Mouse (Mus musculus): ENCODE measurements around the gene Gfm2.

Gfm2 gene

DNA sequence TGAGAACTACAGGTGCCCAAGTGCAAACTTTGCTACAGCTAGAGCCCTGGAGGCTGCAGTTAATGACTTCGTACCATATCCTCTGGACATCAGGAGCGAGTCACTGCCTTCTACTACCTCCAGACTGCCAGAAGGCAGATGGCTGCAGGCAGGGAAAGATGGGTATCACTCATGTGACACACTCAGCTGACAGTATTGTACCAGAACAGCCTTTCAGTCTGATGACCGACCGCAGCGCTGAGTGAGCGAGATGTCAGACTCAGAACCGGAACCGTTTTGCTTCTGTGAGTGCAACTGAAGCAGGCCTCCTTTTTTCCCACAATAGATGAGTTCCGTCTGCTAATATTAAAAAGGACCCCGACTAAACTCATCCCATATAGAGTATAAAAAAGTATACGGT is 54.9 kb downstream of the Gfm2 start:
- peak in 1 of 2 experiments; percentile 15 for DNase-seq

DNA sequence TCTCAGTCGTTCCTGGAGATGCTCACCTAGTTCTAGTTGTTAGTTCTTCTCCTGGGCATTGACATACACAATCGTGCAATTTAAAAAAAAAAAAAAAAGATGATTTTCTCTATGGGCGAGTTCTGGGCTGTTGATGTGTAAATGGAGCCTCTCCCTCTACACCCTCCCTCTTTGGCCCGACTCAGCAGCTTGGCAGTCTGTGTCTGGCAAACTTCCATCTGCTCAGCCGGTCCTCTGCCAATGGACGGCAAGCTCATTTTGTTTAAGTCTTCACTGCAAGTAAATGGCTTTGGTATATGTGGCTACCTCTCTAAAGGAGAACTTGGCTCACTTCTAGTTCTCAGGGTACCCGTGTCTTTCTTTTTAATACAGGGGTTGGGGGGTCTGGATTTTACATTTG is 55.7 kb downstream of the Gfm2 start:
- peak; percentile 93 to 94 for DNase-seq

DNA sequence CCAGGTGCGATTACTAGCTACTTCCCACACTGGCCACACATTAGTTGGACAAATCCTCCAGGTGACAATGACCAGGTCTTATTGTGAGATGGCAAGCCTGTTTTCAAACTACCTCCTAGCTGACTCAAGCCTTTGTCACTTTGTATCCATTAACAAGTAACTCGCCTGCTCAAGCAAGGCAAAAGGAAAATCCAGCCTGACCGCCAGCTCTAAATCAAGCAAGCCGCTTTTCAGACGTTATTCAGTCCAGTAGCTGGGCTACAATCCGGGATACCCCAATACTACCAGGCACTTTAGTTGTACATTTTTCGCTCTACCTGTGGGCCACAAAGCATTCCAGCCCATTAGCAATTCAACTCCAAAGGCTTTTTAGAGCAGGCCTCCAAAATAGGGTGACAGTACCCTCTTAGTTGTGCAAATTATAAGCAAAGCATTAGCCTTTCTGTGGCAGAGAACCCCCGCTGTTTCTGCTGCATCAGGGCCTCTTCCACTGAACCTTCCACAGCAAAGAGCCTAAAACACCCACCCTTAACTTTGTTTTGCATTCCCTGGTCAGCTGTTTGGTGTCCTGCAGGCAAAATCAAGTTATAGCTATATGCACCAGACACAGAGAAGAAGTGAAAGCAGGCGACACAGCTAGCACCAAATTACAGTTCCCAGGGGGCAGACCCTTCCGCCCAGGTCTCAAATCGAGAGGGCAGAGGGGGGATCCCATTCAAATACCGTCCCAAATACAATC is 58.6 kb downstream of the Gfm2 start:
- DNase-seq, result no peak

DNA sequence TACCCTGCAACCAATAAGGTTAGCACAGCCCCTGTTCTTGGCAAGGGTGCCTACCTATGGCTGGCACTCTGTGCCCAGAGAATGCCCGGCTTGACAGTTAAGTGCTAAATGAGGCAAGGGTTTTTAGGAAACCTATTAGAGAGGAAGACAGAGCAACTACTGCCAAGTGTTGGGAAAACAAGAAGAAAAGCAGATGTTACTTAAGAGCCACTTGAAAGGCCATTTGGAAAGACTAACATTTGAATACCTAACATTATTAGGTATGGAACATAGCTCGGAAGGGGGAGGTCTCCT is 59.1 kb downstream of the Gfm2 start:
- no peak for DNase-seq

DNA sequence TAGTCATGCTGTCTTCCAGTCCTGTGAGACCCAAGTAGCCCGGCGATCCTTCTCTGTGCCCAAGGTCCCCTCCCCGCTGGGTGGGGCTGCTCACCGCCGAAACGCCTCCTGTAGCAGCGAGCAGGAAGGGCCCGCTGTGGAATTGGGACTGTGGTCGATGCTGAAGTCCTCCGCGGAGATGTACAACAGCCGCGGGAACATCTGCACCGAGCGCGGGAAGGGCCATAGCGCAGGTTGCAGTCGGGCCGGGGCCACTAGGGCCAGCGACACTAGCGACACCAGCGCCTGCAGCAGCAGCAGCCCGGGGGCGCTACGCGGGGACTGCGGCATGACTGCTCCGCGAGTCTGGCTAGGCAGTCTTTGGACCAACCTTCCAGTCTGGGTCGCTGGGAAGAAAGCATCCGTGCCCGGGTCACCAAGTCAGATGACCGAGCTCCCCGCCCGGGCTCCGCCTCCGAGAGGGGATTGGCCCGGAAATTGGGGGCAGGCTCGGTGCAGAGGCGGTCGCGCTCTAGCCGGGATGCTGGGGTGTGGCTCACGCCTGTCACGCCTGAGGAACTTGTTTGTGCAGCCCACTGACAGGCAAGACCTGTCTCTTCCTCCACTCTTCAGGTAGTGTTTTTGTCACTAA is 60.3 kb downstream of the Gfm2 start, which contains the start of gene Hexb:
TSS of gene Hexb (minus strand) at position 426 of the 631 bp plus-strand sequence.
- peak; percentile 83 to 84 for DNase-seq

DNA sequence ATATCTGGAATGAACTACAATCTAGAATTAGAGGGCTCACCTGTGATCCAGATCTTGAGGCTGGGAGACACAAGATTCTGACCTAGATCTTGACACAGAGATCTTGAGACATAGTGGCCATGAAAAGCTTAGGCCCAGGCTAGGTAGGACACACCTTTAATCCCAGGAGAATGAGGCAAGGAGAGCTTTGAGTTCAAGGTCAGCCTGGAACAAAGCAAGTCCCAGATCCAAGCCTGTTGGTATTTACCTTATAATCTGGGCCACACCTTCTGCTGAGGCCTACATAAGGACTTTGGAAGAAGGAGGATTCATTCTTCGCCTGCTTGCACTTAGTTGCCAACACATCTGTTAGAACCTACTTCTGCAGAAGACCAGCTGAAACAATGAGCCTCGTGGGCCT is 61.4 kb downstream of the Gfm2 start:
- no peak for DNase-seq

DNA sequence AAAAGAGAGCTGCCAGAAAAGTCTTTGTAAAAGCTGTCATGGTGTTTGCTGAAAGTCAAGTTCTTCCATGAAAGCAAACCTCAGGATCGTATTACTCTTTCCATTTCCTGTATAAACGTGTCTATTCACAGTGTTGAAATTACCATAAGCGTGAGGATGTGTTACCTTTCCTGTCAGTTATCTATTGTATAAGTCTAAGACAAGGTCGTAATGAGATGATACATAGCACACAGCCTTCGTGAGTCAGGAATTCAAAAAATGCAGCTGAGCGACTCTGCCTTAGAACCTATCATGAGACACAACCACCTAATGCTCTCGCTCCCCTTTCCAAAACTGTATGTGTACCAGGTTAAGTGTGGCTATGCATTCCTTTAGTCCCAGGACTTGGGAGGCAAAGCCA is 63.3 kb downstream of the Gfm2 start:
- no peak for DNase-seq

DNA sequence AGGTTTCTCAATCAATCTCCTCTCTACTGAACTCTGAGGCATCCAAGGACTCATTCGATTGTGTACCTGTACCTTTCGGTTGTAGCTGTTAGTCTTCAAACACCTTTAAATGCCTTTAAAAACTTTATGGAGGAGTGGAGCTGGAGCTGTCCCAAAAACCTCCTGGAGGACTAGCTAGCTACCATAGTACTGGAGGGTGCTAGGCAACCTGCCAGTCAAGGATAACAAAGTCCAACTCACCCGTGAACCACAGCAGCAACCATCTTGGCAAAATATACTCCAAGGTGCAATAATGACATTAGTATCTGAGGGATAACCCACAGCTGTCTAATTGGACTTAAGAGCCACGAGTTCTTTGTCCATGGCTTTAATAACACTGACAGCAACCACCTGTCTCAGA is 64.2 kb downstream of the Gfm2 start:
- DNase-seq, result no peak

DNA sequence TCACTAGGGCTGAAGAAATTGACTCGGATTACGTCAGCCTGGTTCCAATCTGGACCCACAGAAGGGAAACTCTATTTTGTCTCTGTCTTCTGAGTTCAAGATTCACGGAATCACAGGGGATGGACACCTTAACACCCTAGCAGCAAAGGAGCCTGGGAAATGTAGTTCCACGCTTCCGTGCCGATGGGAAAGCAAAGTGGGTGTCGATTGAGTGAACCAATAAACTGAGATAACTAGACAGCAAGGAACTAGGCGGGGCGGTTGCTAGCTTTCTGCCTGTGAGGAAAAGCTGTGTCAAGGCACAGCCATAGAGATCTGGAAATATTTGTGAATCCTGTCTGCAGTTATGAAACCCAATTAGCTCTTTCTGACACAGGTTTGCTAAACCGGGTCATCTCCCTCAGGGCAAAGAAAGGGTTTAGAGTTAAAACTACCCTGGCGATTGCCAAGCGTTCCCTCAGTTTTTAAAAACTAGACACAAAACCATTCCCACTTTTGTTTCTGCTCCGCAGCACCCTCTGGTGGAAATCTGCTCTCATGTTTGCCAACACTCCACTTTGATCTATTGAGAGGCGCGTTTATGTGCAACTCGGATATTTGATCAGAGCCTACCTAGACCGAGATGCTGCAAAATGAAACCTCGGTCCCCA is 67.4 kb downstream of the Gfm2 start:
- peak; percentile 85 for DNase-seq

DNA sequence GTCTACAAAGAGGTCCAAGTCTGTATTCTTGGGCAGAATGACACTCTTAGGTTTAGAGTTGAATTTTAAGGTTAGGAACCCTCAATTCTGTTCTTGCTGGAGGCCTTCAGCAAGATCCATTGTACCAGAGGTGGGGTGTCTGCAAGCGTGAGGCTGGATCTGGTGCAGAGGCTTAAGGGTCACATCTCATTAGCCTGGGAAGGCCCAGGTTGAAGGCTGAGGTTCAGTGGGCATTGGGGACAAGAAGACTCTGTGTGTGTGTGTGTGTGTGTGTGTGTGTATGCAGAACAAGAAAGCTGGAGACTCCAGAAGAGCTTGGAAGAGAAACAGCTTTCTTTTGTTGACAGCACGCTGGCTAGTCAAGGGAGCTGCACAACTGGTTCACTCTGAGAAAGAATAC is 68.3 kb downstream of the Gfm2 start:
- DNase-seq, result no peak

DNA sequence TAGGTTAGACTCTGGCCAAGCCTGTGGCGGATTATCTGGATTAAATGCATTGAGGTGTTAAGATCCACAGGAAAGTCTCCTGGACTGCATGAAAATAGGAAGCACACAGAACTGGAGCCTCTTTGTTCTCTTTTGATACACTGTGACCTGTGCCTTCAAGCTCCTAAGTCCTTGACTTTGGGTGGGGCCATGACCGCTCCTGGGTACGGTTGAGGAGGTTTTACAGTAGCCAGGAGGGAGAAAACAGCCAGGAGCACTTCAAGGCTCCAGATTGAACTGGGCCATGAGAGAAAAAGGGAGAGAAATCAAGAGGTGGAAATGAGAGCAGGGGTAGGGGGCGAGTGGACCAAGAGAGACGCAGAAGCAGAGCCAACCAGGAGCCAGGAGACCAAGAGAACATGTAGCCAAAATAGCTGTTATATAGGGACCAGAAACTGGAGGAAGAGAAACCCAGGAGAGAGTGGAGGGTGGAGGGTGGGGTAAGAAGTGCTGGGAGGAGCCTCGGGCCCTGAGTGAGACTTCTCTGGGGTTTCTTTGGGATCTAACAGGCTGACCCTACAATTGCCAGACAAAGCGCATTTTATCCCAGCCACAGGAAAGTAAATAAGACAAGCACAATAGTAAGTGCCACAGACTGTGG is 69.9 kb downstream of the Gfm2 start:
- no peak for DNase-seq

DNA sequence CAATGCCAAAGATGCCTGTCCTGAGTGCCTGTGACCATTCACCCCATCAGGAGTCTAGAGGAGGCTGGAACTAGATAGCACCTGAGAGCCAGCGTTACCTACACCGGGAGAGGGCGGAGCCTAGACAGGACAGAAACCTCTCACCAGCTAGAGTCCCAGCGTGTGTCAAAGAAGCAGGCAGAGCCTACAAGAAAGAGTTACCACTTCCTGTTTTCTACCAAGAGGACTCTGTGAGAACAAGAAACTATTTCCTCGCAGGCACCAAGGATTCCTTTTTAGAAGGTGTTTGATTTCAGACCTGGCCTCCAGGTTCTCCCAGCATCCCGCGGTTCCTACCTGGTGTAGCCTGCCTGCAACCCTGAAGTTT is 70.4 kb downstream of the Gfm2 start:
- DNase-seq, result no peak

DNA sequence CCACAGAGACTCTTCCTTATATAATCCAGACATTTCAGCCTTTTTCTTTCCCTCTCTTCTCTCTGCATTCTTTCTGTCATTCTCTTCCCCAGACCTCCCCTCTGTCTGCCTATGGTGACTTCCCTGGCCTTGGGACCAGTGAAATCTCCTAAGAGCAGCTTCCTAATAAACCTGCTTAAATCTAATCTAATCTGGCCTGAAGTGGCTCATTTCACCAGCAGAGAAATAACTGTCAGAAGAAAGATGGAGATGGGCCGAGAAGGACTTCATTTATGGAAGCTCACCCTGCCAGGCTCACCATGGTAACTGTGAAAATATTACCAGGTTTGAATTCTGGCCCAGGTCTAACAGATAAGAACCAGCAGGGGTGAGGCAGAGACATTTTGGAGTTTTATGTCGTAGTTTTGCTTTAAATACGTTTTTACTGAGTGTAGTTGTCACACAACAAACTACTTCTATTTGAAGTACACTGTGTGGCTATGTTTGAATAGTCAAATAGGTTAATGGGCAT is 70.8 kb downstream of the Gfm2 start:
- no peak for DNase-seq

DNA sequence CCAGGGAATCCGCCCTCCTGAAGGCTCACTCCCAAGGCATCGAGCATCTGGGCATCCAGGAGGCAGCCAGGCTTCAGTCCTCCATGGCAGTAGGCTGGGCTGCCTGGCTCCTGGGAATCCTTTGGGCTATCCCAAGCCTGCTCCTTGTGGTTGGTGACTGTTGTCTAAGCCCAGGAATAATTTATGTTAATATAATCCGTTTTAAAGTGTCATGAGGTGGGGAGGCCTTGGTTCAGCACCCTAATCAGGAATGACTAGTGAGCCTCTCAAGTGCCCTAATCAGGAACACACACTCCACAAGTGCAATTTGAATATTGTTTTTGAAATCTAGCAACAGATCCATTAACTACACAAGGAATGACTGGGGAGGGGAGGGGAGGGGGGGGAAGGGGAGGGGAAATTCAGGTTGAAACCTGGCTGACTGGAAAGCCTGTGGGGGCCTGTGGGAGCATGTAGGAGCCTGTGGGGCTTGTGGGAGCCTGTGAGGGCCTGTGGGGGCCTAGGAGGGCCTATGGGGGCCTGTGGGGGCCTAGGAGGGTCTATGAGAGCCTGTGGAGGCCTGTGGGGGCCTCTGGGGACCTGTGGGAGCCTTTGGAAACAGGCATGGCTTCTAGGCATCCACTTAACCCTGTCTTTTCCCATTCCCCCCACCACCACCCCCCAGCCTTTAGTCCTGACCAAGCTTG is 77.0 kb downstream of the Gfm2 start:
- DNase-seq, result no peak

DNA sequence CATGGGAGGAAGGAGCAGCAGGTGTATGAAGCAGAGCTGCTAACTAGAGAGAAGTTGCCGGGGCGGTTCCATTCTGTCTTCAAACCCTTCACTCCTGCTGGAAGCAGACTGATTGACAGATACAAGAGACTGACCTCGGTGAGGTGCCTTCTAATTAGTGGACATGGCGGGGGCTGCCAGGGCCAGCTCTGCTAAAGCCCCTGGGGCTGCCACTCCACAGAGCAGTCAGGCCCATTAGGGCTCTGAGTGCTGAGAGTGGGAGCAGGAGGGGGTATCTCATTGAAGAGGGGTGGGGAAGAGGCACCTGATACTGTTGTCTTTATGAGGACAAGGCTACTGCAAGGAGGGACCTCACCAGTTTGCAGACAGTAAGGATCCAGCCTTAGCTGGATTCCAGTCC is 77.8 kb downstream of the Gfm2 start:
- DNase-seq, result no peak

DNA sequence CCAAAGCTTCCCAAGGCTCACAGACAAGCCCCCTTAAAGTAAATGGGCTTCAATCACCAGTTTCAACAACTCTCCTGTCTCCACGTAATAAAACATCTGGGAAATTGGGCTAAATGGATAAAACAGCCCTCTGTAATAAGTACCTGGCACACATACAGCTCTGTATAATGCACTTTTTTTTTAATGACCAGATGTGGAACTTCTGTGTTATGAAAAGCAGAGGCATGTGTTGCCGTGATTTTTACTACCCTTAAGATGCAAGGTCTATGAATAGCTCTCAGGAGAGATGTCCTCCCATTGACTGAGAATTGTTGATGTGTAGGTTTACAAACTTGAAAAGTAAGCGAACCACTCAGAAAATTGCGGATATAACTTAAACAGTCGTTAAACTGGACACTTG is 78.5 kb downstream of the Gfm2 start:
- no peak for DNase-seq

DNA sequence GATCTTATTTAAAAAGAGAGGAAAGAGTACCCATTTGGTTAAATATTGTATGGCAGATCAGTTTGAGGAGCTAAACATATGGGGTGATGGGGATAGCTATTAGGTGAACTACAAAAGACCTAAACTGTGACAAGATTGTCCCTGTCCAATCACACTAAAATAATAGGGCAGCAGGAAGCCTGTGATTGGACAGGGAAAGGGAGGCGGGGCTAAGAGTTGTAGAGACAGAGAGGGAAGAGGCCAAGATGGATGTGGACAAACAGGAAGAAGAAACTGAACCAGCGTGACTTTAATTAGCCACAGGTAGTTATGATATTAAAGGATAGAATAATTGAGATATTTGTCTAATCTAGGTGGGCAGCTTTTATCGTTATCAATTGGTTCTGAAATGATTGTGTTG is 82.3 kb downstream of the Gfm2 start:
- DNase-seq, result no peak

DNA sequence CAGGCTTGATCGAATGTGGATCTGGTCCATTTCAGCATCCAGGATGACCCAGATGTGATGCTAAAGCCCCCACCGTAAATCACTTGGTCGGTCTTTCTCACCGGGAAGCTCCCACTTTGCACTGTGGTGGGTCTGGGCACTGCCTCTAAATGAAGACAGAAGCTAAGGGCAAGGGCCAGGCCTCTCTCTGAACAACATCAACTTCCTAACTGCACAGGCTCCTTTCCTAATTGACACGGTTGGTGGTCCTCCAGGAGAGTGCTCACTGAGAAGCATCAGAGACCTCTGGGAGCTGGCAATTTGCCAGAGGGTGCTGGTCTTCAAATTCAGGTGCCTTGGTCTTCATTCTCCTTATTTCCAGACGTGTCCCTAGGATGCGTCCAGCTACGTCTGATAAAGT is 86.1 kb downstream of the Gfm2 start:
- DNase-seq, result no peak

DNA sequence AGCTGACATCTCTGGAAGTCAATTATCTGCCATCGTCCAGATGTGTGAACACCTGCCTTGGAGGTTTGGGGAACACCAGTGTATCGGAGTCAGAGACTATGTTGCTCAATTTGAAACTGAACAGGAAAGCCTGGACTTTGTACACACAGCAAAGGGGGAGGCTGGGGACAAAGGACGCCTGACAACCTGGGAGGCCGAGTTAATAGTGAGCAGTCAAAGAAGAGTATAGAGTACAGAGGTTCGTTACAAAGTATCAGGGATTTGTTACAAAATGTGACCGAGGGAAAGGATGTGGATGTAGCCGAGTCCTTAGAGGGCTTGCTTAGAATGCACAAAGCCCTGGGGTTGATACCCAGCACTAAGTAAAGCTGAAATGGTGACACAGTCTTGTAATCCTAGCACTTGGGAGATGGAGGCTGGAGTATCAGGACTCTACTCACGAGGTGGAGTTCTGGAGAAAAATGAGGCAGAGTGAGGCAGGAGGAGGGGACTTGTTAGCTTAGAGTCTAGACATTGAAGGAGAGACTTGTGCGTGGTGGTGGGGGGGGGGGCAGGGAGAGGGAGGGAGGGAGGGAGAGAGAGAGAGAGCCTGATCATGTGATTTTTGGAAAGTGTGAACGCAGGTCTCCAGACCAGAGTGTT is 86.7 kb downstream of the Gfm2 start:
- no peak for DNase-seq

DNA sequence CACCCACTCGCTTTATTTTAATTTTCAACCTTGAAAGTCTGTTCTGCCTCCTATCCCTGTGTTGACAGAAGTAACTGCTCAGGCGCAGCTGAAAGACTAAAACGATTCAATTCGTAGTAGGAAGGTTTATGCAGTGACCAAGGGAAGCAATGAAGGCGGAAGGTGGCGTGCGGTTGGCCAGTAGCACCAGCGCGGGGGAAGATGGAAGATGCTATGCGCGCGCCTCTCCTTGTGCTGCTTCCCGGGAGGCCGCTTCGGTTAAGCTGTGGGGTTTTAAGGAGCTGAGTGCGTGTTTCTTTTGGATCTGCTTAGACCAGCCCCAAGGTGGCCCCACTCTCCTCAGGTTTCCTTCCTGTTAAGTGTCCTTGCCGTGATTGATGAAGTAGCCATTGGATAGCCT is 87.4 kb downstream of the Gfm2 start:
- no peak for DNase-seq

DNA sequence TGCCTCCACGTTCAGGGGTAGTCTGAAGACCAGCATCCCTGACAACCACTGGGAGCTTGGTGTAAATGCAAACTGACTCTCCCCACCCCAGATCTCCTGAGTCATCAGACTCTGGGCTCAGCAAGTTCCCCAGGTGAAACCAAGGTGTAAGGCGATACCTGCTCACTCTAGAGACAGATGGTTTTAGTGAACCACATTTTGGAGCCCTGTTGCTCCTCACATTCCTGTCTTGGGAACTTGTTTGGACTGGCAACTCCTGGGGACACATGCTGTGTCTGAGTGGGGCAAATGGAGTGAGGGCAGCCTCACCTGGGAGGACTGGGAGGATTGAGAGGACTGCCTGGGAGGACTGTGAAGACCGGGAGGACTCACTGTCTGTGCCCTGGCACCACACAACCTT is 90.1 kb downstream of the Gfm2 start:
- no peak for DNase-seq

DNA sequence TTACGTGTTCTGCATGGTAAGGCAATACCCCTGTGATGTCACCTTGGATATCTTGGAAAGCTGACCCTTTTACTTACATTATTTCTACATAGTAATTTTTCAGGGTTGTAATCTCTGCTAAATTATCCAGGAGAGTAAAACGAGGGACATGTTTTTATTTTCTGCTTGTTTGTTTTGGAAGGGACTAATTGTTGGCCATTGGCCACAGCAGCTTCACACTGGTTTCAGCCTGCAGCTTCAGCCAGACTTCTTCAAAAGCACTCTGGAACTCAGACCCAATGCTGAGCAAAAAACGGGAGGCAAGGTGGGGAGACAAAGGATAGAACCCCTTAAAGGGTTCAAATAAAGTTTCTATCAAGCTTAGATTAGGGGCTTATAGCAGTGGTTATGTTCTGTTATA is 92.4 kb downstream of the Gfm2 start:
- DNase-seq, result no peak

Data from cerebellum, postnatal 14 days (tissue).